Mouse (Mus musculus): ENCODE results near the gene Rab3a. TPM values are rescaled to one million over a fixed set of nuclear protein-coding genes. Genes with fewer than 3 reads are reported as not detected.
A peak's percentile ranks its signal among the peaks of the same experiment; 100 is the strongest.

Gene Rab3a
- polyA plus RNA-seq, 1 experiment from 2014 or later = 22.0 TPM

DNA sequence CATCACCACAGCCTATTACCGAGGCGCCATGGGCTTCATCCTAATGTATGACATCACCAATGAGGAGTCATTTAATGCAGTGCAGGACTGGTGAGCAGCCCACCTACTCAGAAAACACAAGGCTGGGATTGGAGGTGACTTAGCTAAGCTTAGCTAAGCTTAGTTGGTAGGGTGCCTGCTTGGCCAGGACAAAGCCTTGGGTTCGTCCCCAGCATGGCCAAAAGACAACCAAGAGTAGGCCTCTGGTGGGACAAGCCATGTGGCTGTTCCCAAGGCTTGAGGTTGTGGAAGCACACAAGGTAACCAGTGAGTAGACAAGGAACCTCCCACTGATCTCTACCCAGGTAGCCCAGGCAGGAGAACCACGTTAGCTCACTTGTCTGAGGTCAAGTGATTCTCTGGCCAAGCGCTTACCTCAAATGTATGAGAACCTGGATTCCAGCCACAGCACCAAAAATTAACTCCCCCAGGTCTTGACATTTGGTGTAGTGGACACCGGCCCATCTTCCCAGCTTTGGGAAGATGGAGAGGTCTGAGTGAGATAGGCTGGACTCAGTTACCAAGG lies 2.1 kb downstream of the Rab3a start:
- no peak for ATAC-seq (ENCODE audit: low FRiP score, low TSS enrichment)
- 92% methylated on average over 6 of the region's 6 CpGs for WGBS
- H3K4me2 ChIP-seq (replicated peaks; ENCODE audit: low read depth, low read length) = no peak overlapping the region
- H3K4me3 ChIP-seq (ENCODE audit: low read length) = no peak overlapping the region
- no peaks in the 10 kb centered on the region for H3K27me3 ChIP-seq (ENCODE audit: insufficient read depth, low read length)
- H3K27ac ChIP-seq (ENCODE audit: low read length) = no peak overlapping the region
- peaks cover 57% of the 10 kb centered on the region for H3K4me1 ChIP-seq (ENCODE audit: insufficient read depth, low read length)
- H3K36me3 ChIP-seq (ENCODE audit: insufficient read depth, low read length) = peaks cover 17% of the 10 kb centered on the region; the same call in 1 of the 2 replicates
- H3K9ac ChIP-seq (replicated peaks; ENCODE audit: low read length) = no peak overlapping the region
- no peaks in the 10 kb centered on the region for H3K9me3 ChIP-seq (ENCODE audit: low read length)

DNA sequence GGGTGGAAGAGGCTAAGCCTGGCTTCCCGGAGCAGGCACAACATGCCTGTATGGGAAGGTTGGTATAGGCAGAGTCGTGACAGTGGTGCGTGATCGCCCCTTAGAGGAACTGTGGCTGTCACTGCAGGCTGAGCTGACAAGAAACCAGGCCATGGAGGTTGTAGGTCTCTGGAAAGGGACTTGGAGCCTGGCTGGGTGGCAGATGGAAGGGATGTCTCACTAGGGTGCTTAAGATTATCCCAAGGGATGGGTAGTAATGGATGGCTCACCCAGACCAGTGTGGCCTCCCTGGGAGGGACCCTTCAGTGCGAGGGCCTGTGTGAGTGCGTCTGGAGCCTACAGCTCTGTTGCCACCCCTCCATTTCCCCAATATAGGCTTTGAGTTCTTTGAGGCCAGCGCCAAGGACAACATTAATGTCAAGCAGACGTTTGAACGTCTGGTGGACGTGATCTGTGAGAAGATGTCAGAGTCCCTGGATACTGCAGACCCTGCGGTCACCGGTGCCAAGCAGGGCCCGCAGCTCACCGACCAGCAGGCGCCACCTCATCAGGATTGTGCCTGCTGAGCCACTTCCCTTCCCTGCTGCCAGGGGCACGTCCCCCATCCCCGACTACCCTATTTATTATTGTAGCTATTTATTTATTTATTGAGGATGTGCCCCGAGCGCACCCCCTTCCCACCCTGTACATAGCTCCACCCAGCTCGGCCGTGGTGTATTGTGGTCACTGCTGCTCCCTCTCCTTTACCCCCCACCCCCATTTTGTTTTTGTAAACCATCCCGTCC lies 3.2 kb downstream of the Rab3a start:
- 77% methylated on average over 22 of the region's 22 CpGs for WGBS
- no peak overlapping the region for H3K9ac ChIP-seq (replicated peaks; ENCODE audit: low read length)
- H3K4me1 ChIP-seq (ENCODE audit: insufficient read depth, low read length) = peaks cover 51% of the 10 kb centered on the region

DNA sequence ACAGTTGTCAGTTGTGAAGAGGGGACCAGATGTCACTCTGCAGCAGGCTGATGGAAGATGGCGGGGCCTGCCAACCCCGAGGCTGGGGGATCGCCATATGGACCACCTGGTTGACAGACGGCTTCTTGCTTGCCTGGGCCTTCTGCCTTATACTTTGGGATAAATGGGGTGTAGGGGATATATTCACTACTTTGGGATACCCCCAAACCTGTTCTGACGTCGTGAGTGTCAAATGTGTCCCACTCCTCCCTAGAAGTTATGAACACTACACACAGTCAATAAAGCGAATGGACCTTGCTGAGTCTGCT lies 3.8 kb downstream of the Rab3a start:
- Histone ChIP-seq H3K4me1 (ENCODE audit: insufficient read depth, low read length) (peaks cover 46% of the 10 kb centered on the region), H3K27ac (ENCODE audit: low read length) (no peak overlapping the region), H3K27me3 (ENCODE audit: insufficient read depth, low read length) (no peaks in the 10 kb centered on the region), H3K4me3 (ENCODE audit: low read length) (no peak overlapping the region), H3K9ac (replicated peaks; ENCODE audit: low read length) (no peak overlapping the region), H3K36me3 (ENCODE audit: insufficient read depth, low read length) (peaks cover 17% of the 10 kb centered on the region; the same call in 1 of the 2 replicates), H3K9me3 (ENCODE audit: low read length) (no peaks in the 10 kb centered on the region), H3K4me2 (replicated peaks; ENCODE audit: low read depth, low read length) (no peak overlapping the region)
- 82% methylated on average over 7 of the region's 7 CpGs for WGBS
- ATAC-seq (ENCODE audit: low FRiP score, low TSS enrichment) = no peak

More for the DNA sequence above, 3.2 kb downstream of the Rab3a start:
- Histone ChIP-seq H3K4me2 (replicated peaks; ENCODE audit: low read depth, low read length) (no peak overlapping the region), H3K4me3 (ENCODE audit: low read length) (no peak overlapping the region), H3K36me3 (ENCODE audit: insufficient read depth, low read length) (peaks cover 17% of the 10 kb centered on the region; the same call in 1 of the 2 replicates), H3K27ac (ENCODE audit: low read length) (0 out of 2 replicates have a peak overlapping the region, but pooled peaks have one; percentile 4), H3K27me3 (ENCODE audit: insufficient read depth, low read length) (no peaks in the 10 kb centered on the region), H3K9me3 (ENCODE audit: low read length) (no peaks in the 10 kb centered on the region)
- ATAC-seq (ENCODE audit: low FRiP score, low TSS enrichment) = no peak

- Histone ChIP-seq H3K4me3 (ENCODE audit: low read length) (no peak overlapping the region), H3K27me3 (ENCODE audit: insufficient read depth, low read length) (no peaks in the 10 kb centered on the region), H3K9me3 (ENCODE audit: low read length) (no peaks in the 10 kb centered on the region), H3K4me1 (ENCODE audit: insufficient read depth, low read length) (peaks cover 40% of the 10 kb centered on the region), H3K9ac (replicated peaks; ENCODE audit: low read length) (no peak overlapping the region), H3K36me3 (ENCODE audit: insufficient read depth, low read length) (peaks cover 21% of the 10 kb centered on the region), H3K4me2 (replicated peaks; ENCODE audit: low read depth, low read length) (no peak overlapping the region), H3K27ac (ENCODE audit: low read length) (no peak overlapping the region)
- WGBS = 58% methylated on average over 19 of the region's 19 CpGs
- ATAC-seq (ENCODE audit: low FRiP score, low TSS enrichment) = no peak
Observed at GRCm38 (mm10) chr8:70758616-70759561, 4.4 kb downstream of the Rab3a start.

DNA sequence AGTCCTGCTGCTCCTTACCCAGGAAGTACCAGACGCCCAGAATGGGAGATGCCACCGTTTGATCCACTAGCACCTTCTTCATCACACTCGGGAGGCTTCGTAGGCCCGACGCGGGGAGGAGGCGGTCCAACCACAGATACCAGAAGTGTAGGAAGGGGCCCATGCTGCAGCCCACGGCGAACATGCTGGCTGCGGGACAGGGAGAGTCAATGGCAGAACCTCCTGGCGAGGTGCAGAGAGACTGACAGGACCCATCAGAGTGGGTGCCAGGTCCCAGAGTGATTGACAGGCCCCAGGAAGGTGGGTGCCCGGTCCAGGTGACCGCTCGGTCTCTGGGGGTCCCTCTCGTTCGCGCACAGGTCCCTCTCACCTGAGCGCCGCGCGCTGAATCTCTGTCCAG lies 5.9 kb downstream of the Rab3a start:
- ATAC-seq (ENCODE audit: low FRiP score, low TSS enrichment) = peak; percentile 24
- Histone ChIP-seq H3K4me1 (ENCODE audit: insufficient read depth, low read length) (peaks cover 34% of the 10 kb centered on the region), H3K27me3 (ENCODE audit: insufficient read depth, low read length) (no peaks in the 10 kb centered on the region)

DNA sequence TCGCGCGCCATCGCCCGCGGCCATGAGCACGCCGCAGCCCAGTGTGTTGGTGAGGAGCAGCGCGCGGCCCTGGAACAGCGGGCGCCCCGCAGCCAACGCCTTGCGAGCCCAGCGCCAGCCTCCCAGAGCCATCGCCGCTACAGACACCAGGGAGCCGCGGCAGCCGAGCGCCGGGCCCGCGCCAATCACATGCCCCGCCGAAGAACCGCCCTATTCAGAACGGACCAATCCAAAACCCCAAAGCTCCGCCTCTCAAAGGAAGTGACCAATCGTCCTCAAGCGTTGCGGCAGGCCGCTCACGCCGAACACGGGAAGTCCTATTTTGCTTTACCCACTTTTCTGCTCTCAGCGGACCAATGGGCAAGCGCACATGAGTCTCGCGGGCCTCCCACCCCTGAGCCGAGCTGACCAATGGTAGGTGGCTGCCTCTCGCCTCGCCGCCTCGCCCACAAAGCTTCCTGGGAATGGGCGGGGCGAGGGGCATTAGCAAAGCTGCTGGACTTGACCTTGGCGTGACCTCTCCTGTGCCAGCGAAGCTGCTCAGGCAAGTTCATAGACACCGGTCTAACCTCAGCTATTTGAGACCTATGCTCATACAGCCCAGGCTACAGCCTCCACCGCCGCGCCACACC lies 6.4 kb downstream of the Rab3a start, which contains the start of gene Mpv17l2:
Mpv17l2 (minus strand) TSS at position 172 of the 632 bp plus-strand sequence.
- ATAC-seq (ENCODE audit: low FRiP score, low TSS enrichment) = peak; percentile 96
- no peaks in the 10 kb centered on the region for H3K27me3 ChIP-seq (ENCODE audit: insufficient read depth, low read length)
- H3K4me2 ChIP-seq (replicated peaks; ENCODE audit: low read depth, low read length) = peak within 1 kb of the TSS; percentile 84
- H3K4me3 ChIP-seq (ENCODE audit: low read length) = peak within 1 kb of the TSS; percentile 73
- H3K27ac ChIP-seq (ENCODE audit: low read length) = peak within 1 kb of the TSS; percentile 80
- peak within 1 kb of the TSS; percentile 83 for H3K9ac ChIP-seq (replicated peaks; ENCODE audit: low read length)
- H3K36me3 ChIP-seq (ENCODE audit: insufficient read depth, low read length) = peaks cover 23% of the 10 kb centered on the region
- H3K4me1 ChIP-seq (ENCODE audit: insufficient read depth, low read length) = peaks cover 33% of the 10 kb centered on the region
- no peaks in the 10 kb centered on the region for H3K9me3 ChIP-seq (ENCODE audit: low read length)
- under 1% methylated on average over 54 of the region's 55 CpGs for WGBS

More for the DNA sequence above, 5.9 kb downstream of the Rab3a start:
- peak overlapping the region; percentile 83 for H3K9ac ChIP-seq (replicated peaks; ENCODE audit: low read length)
- H3K27ac ChIP-seq (ENCODE audit: low read length) = peak overlapping the region; percentile 73
- H3K4me2 ChIP-seq (replicated peaks; ENCODE audit: low read depth, low read length) = peak overlapping the region; percentile 84
- 0% methylated on average over 22 of the region's 22 CpGs for WGBS
- peak overlapping the region; percentile 73 for H3K4me3 ChIP-seq (ENCODE audit: low read length)
- peaks cover 23% of the 10 kb centered on the region for H3K36me3 ChIP-seq (ENCODE audit: insufficient read depth, low read length)
- H3K9me3 ChIP-seq (ENCODE audit: low read length) = no peaks in the 10 kb centered on the region

- Histone ChIP-seq H3K9me3 (ENCODE audit: low read length) (no peaks in the 10 kb centered on the region), H3K27ac (ENCODE audit: low read length) (no peak overlapping the region), H3K36me3 (ENCODE audit: insufficient read depth, low read length) (peaks cover 13% of the 10 kb centered on the region), H3K4me1 (ENCODE audit: insufficient read depth, low read length) (peaks cover 43% of the 10 kb centered on the region), H3K27me3 (ENCODE audit: insufficient read depth, low read length) (no peaks in the 10 kb centered on the region), H3K9ac (replicated peaks; ENCODE audit: low read length) (no peak overlapping the region), H3K4me2 (replicated peaks; ENCODE audit: low read depth, low read length) (no peak overlapping the region), H3K4me3 (ENCODE audit: low read length) (no peak overlapping the region)
- 63% methylated on average over 1 of the region's 1 CpGs for WGBS
- ATAC-seq (ENCODE audit: low FRiP score, low TSS enrichment) = no peak
Observed at GRCm38 (mm10) chr8:70762118-70762517, 7.6 kb downstream of the Rab3a start.

DNA sequence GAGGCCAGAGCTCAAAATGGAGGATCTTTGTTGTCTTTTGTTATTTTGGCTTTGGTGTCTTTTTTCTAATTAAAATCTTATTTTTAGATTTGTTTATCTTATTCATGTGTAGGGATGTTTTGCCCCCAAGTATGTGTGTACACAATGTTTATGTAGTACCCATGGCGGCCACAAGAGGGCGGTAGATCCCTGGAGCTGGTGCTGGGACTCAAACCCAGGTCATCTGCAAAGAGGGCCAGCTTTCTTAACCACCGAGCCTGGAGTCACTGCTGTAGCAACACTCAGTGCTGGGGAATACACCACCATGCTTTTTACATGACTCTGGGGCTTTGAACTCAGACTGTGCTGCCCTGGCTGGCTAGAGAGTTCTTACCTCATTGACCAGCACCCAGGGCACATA lies 8.9 kb downstream of the Rab3a start:
- Histone ChIP-seq H3K4me3 (ENCODE audit: low read length) (no peak overlapping the region), H3K27ac (ENCODE audit: low read length) (no peak overlapping the region), H3K4me2 (replicated peaks; ENCODE audit: low read depth, low read length) (no peak overlapping the region), H3K9me3 (ENCODE audit: low read length) (no peaks in the 10 kb centered on the region), H3K36me3 (ENCODE audit: insufficient read depth, low read length) (peaks cover 11% of the 10 kb centered on the region), H3K9ac (replicated peaks; ENCODE audit: low read length) (no peak overlapping the region), H3K27me3 (ENCODE audit: insufficient read depth, low read length) (no peaks in the 10 kb centered on the region), H3K4me1 (ENCODE audit: insufficient read depth, low read length) (peaks cover 46% of the 10 kb centered on the region)
- WGBS = 4% methylated on average over 3 of the region's 3 CpGs
- ATAC-seq (ENCODE audit: low FRiP score, low TSS enrichment) = no peak

GRCm38 (mm10) chr8:70764026-70764425 lies 9.5 kb downstream of the Rab3a start:
- no peak overlapping the region for H3K9ac ChIP-seq (replicated peaks; ENCODE audit: low read length)
- no peaks in the 10 kb centered on the region for H3K27me3 ChIP-seq (ENCODE audit: insufficient read depth, low read length)
- no peak overlapping the region for H3K4me3 ChIP-seq (ENCODE audit: low read length)
- H3K9me3 ChIP-seq (ENCODE audit: low read length) = no peaks in the 10 kb centered on the region
- no peak overlapping the region for H3K27ac ChIP-seq (ENCODE audit: low read length)
- peaks cover 39% of the 10 kb centered on the region for H3K4me1 ChIP-seq (ENCODE audit: insufficient read depth, low read length)
- 85% methylated on average over 8 of the region's 8 CpGs for WGBS
- no peak for ATAC-seq (ENCODE audit: low FRiP score, low TSS enrichment)
- H3K4me2 ChIP-seq (replicated peaks; ENCODE audit: low read depth, low read length) = no peak overlapping the region
- H3K36me3 ChIP-seq (ENCODE audit: insufficient read depth, low read length) = peaks cover 18% of the 10 kb centered on the region

Measured in kidney, embryonic 16.5 days (tissue).